Mouse (Mus musculus) liver, adult 2 months (tissue): ENCODE data around the gene Ccr7. TPM values are rescaled to one million over a fixed set of nuclear protein-coding genes. Genes with fewer than 3 reads are reported as not detected.

Experiments
- DNase-seq: peaks from one replicate; pipeline ENCODE4 v3.0.0-alpha.2; 2011; ENCODE audit warnings: low read depth, low spot score; ENCODE audit errors: extremely low read depth
- H3K27ac ChIP-seq: fragments of 200-500 bp; replicated peaks from 2 replicates; pipeline ENCODE4 v1.5.1; 2012; ENCODE audit warnings: low read depth, mild to moderate bottlenecking, control low read depth, inconsistent platforms, low read length; ENCODE audit not compliant: insufficient read depth
- H3K27me3 ChIP-seq: fragments of 200-500 bp; 2 replicates; pipeline ENCODE4 v1.6.1; 2012; ENCODE audit warnings: mild to moderate bottlenecking, moderate library complexity, low read length, inconsistent platforms; ENCODE audit not compliant: control insufficient read depth, insufficient read depth
- H3K36me3 ChIP-seq: fragments of 200-500 bp; 2 replicates; pipeline ENCODE4 v1.6.1; 2012; ENCODE audit warnings: low read length, inconsistent platforms; ENCODE audit not compliant: control insufficient read depth, insufficient read depth
- H3K4me1 ChIP-seq: fragments of 200-500 bp; 2 replicates; pipeline ENCODE4 v1.6.1; 2011; ENCODE audit warnings: low read length; ENCODE audit not compliant: control insufficient read depth, insufficient read depth
- H3K4me3 ChIP-seq: fragments of 200-500 bp; 2 replicates; pipeline ENCODE4 v1.5.1; 2011; ENCODE audit warnings: low read depth, mild to moderate bottlenecking, control low read depth, low read length, moderate library complexity; ENCODE audit not compliant: insufficient read depth
- H3K79me2 ChIP-seq: fragments of 200-500 bp; 2 replicates; pipeline ENCODE4 v1.6.1; 2012; ENCODE audit warnings: inconsistent platforms, mild to moderate bottlenecking, low read length, moderate library complexity; ENCODE audit not compliant: control insufficient read depth, insufficient read depth
- H3K9ac ChIP-seq: fragments of 200-500 bp; 2 replicates; pipeline ENCODE4 v1.6.1; 2012; ENCODE audit warnings: low read depth, mild to moderate bottlenecking, control low read depth, inconsistent platforms, low read length
- CTCF ChIP-seq: fragments of 200-500 bp; IDR thresholded peaks from 2 replicates; pipeline ENCODE4 v1.5.1; 2011; ENCODE audit warnings: low read depth, low read length, control low read depth
- POLR2A ChIP-seq: fragments of 200-500 bp; IDR thresholded peaks from 2 replicates; pipeline ENCODE4 v1.6.1; 2011; ENCODE audit warnings: low read length, control low read depth; ENCODE audit not compliant: insufficient read depth; ENCODE audit errors: extremely low read depth
- WGBS: fragments of 180-500 bp; shearing (Covaris S2); methylation state at CpG from one replicate; pipeline ENCODE4 v1.1.7; 2018; 5-methylcytosine and 5-hydroxymethylcytosine counted together
- polyA plus RNA-seq: library from polyadenylated mRNA; depleted of rRNA; stranded (reverse); fragments of >200 nt; gene quantifications from 2 replicates; pipeline ENCODE4 v1.2.3, GENCODE M21; 2012
- total RNA-seq: library from RNA; depleted of rRNA; stranded (reverse); fragments of >200 nt; gene quantifications from 2 replicates; pipeline ENCODE4 v1.2.3, GENCODE M21; 2014

Ccr7 gene
- total and polyA plus RNA-seq, 2 experiments, result 0.55 to 1.5 TPM

GRCm38 (mm10) chr11:99151333-99151930 lies 3.4 kb downstream of the Ccr7 start:
- 83% methylated on average over 11 of the region's 11 CpGs for WGBS
- H3K9ac ChIP-seq, result no peak overlapping the region
- H3K27ac ChIP-seq, result no peak overlapping the region
- H3K4me1 ChIP-seq, result no peaks in the 10 kb centered on the region
- no peak overlapping the region for H3K4me3 ChIP-seq
- no peaks in the 10 kb centered on the region for H3K36me3 ChIP-seq
- no peaks in the 10 kb centered on the region for H3K27me3 ChIP-seq
- no peaks in the 10 kb centered on the region for H3K79me2 ChIP-seq
- DNase-seq, result no peak
- TF ChIP-seq CTCF, result no peak
- no peak for TF ChIP-seq POLR2A

GRCm38 (mm10) chr11:99150889-99151288 lies 4.0 kb downstream of the Ccr7 start:
- Histone ChIP-seq H3K4me1 (no peaks in the 10 kb centered on the region), H3K79me2 (no peaks in the 10 kb centered on the region), H3K27me3 (no peaks in the 10 kb centered on the region), H3K9ac (no peak overlapping the region), H3K36me3 (no peaks in the 10 kb centered on the region), H3K4me3 (no peak overlapping the region), H3K27ac (no peak overlapping the region)
- WGBS, result 75% methylated on average over 7 of the region's 7 CpGs
- TF ChIP-seq POLR2A (no peak), CTCF (no peak)
- DNase-seq, result no peak

GRCm38 (mm10) chr11:99149898-99150757 lies 4.7 kb downstream of the Ccr7 start:
- Histone ChIP-seq H3K4me3 (no peak overlapping the region), H3K9ac (no peak overlapping the region), H3K36me3 (no peaks in the 10 kb centered on the region), H3K79me2 (no peaks in the 10 kb centered on the region), H3K27me3 (no peaks in the 10 kb centered on the region), H3K4me1 (no peaks in the 10 kb centered on the region), H3K27ac (no peak overlapping the region)
- 51% methylated on average over 19 of the region's 19 CpGs for WGBS
- DNase-seq, result peak; percentile 57
- TF ChIP-seq POLR2A (no peak), CTCF (peak; percentile 94)

DNA sequence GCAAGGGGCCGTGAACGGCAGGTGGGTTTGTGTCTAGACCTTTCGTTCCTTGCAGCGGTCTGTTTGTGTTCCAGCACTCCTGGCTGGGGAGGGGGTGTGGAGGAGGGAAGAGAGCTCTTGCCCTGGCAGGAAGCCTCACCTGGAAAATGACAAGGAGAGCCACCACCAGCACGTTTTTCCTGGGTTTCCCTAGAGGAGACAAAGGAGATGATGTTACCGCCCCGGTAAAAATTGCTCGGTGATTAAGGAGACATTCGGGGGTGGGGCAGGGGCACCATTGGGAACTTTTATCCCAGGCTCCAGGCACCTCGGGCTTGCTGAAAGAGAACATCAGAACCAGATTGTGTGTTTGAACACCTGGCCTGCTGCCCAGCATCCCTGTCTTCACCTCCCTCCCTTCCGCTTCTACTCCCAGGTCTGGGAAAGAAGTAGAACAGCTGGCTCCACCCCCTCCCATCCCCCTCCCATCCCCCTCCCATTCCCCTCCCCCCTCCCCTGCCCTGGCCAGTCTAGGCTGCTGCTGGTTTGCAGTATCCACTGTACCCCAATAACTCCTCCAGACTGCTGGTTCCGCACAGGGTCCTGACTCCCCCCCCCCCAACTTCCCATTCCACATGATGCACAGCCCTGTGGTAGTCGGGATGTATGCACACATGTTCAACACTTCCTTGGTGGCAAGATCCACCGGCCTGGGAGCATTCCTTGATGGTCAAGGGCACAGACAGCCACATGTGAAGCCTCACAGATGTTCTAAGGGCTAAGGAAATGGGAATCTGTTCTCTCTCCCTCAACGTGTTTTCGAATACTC lies 5.8 kb downstream of the Ccr7 start:
- Histone ChIP-seq H3K9ac (no peak overlapping the region), H3K36me3 (no peaks in the 10 kb centered on the region), H3K4me1 (no peaks in the 10 kb centered on the region), H3K27me3 (no peaks in the 10 kb centered on the region), H3K27ac (no peak overlapping the region), H3K4me3 (no peak overlapping the region), H3K79me2 (no peaks in the 10 kb centered on the region)
- TF ChIP-seq CTCF, result no peak
- TF ChIP-seq POLR2A, result no peak
- no peak for DNase-seq
- WGBS, result 43% methylated on average over 16 of the region's 16 CpGs

DNA sequence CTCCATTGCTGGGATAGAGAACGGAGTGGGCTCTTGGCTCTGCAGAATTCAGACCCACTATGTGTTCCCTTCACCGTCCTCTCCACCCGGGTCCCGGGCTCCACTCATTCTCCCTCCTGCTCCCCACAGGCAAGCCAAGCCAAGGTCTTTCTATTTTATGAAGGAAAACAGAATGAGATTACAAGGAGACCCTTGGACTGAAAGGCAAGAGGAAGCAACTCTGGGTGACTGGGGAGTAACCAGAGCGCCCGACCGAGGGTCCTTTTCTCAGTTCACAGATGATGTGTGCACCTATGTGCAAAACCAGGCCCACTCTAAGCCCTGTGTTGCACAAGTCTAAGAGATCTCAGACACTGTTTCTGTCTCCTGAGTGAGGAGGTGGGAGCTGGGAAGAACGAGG lies 6.5 kb downstream of the Ccr7 start:
- H3K9ac ChIP-seq, result no peak overlapping the region
- no peak overlapping the region for H3K27ac ChIP-seq
- TF ChIP-seq POLR2A (no peak), CTCF (no peak)
- no peak overlapping the region for H3K4me3 ChIP-seq
- no peaks in the 10 kb centered on the region for H3K36me3 ChIP-seq
- DNase-seq, result no peak
- no peaks in the 10 kb centered on the region for H3K4me1 ChIP-seq
- H3K27me3 ChIP-seq, result no peaks in the 10 kb centered on the region
- H3K79me2 ChIP-seq, result no peaks in the 10 kb centered on the region
- 87% methylated on average over 8 of the region's 8 CpGs for WGBS
